25 mouse cellular contexts compared by ENCODE assay signal in genomic region chr1:166155113-166155494, GRCm38 (mm10). TPM values are rescaled to one million over a fixed set of nuclear protein-coding genes. Genes with fewer than 3 reads are reported as not detected.
DNase-seq lines count a peak whose midpoint lies in the region; ATAC-seq and TF ChIP-seq lines count a peak whose summit lies in the region.
"Had no signal": no experiment of that assay in that cellular context is flagged by ENCODE, and none has a peak within 500 bp of the region (broad histone marks: within the 10 kb centered on the region; RNA-seq: fewer than 3 reads in every experiment).

No protein-coding gene starts in this region.

- H3K9ac ChIP-seq in lung, embryonic 15.5 days, result no peak overlapping the region
- H3K9ac ChIP-seq in lung, postnatal 0 days (replicated peaks; ENCODE audit: low read depth), result no peak overlapping the region
- H3K9ac ChIP-seq in ES-Bruce4 (ENCODE audit: low read depth, poor library complexity, severe bottlenecking), result peak overlapping the region; percentile 66; the same call in 1 of the 2 replicates
- no peak overlapping the region for H3K9ac ChIP-seq in intestine, embryonic 15.5 days
- no peak overlapping the region for H3K9ac ChIP-seq in stomach, embryonic 15.5 days
- H3K9ac ChIP-seq: hindbrain, embryonic 12.5 days had no signal

- WGBS in lung, embryonic 15.5 days, result 25% methylated on average over 10 of the region's 10 CpGs
- 25% methylated on average over 10 of the region's 10 CpGs for WGBS in lung, postnatal 0 days
- 39% methylated on average over 10 of the region's 10 CpGs for WGBS in intestine, embryonic 15.5 days
- 34% methylated on average over 10 of the region's 10 CpGs for WGBS in stomach, embryonic 15.5 days

- DNase-seq in lung, postnatal 0 days (ENCODE audit: low spot score), result no peak
- DNase-seq in left cerebral cortex, postnatal 4 days, result no peak
- no peak for DNase-seq in gastrocnemius, adult 18-20 months (ENCODE audit: low spot score)
- DNase-seq: adrenal gland, postnatal 10 days; cerebellum, adult 11 months; cerebellum, adult 8-10 months; cerebellum, postnatal 14 days; embryo, embryonic 11 days; gastrocnemius, postnatal 10 days; heart, adult 18-20 months; heart, postnatal 10 days; heart, postnatal 4 days had no signal

- H3K36me3 ChIP-seq in lung, embryonic 15.5 days, result no peaks in the 10 kb centered on the region
- no peaks in the 10 kb centered on the region for H3K36me3 ChIP-seq in lung, postnatal 0 days (ENCODE audit: insufficient read depth, low read length)
- 0 out of 2 replicates have a peak, but pooled peaks cover 3% of the 10 kb centered on the region for H3K36me3 ChIP-seq in ES-Bruce4 (ENCODE audit: control insufficient read depth, insufficient read depth, low read length, poor library complexity, severe bottlenecking)
- no peaks in the 10 kb centered on the region for H3K36me3 ChIP-seq in intestine, embryonic 15.5 days
- no peaks in the 10 kb centered on the region for H3K36me3 ChIP-seq in stomach, embryonic 15.5 days
- H3K36me3 ChIP-seq: embryonic facial prominence, embryonic 15.5 days; forebrain, embryonic 10.5 days; heart, embryonic 10.5 days; hindbrain, embryonic 12.5 days had no signal

- no peaks in the 10 kb centered on the region for H3K9me3 ChIP-seq in lung, embryonic 15.5 days
- H3K9me3 ChIP-seq in lung, postnatal 0 days (ENCODE audit: low read length), result no peaks in the 10 kb centered on the region
- H3K9me3 ChIP-seq in ES-Bruce4 (replicated peaks; ENCODE audit: control insufficient read depth, insufficient read depth, low read length, poor library complexity, severe bottlenecking), result no peaks in the 10 kb centered on the region
- no peaks in the 10 kb centered on the region for H3K9me3 ChIP-seq in intestine, embryonic 15.5 days
- H3K9me3 ChIP-seq in stomach, embryonic 15.5 days, result no peaks in the 10 kb centered on the region
- H3K9me3 ChIP-seq: embryonic facial prominence, embryonic 15.5 days; forebrain, embryonic 10.5 days; heart, embryonic 10.5 days; hindbrain, embryonic 12.5 days had no signal

- H3K4me3 ChIP-seq in lung, embryonic 15.5 days, result no peak overlapping the region
- H3K4me3 ChIP-seq in lung, postnatal 0 days (ENCODE audit: low read depth, low read length), result no peak overlapping the region
- peak overlapping the region; percentile 32 for H3K4me3 ChIP-seq in ES-Bruce4 (ENCODE audit: low read depth, low read length)
- H3K4me3 ChIP-seq in intestine, embryonic 15.5 days (replicated peaks), result no peak overlapping the region
- H3K4me3 ChIP-seq in stomach, embryonic 15.5 days (replicated peaks), result no peak overlapping the region
- H3K4me3 ChIP-seq: erythroblast, embryonic 14.5 days; hindbrain, embryonic 12.5 days had no signal

- TF ChIP-seq POLR2A in ES-Bruce4 (IDR thresholded peaks at IDR 0.05; ENCODE audit: insufficient read depth, low read length), result no peak

- no peak for ATAC-seq in lung, embryonic 15.5 days (ENCODE audit: borderline replicate concordance, extremely low read depth, low FRiP score, low TSS enrichment)
- no peak for ATAC-seq in lung, postnatal 0 days
- ATAC-seq in intestine, embryonic 15.5 days, result peak; percentile 34
- ATAC-seq in stomach, embryonic 15.5 days (ENCODE audit: insufficient read depth, low FRiP score, low read depth), result 0 out of 2 replicates have a peak, but pooled peaks have one; percentile 11

- H3K4me1 ChIP-seq in lung, embryonic 15.5 days, result peaks cover 8% of the 10 kb centered on the region
- H3K4me1 ChIP-seq in lung, postnatal 0 days (ENCODE audit: insufficient read depth, low read depth, low read length), result no peaks in the 10 kb centered on the region
- peaks cover 3% of the 10 kb centered on the region for H3K4me1 ChIP-seq in ES-Bruce4 (ENCODE audit: control insufficient read depth, insufficient read depth, low read length)
- H3K4me1 ChIP-seq in intestine, embryonic 15.5 days (replicated peaks), result peaks cover 8% of the 10 kb centered on the region
- H3K4me1 ChIP-seq in stomach, embryonic 15.5 days, result 0 out of 2 replicates have a peak, but pooled peaks cover 9% of the 10 kb centered on the region
- H3K4me1 ChIP-seq: hindbrain, embryonic 12.5 days had no signal

- H3K27me3 ChIP-seq in lung, embryonic 15.5 days, result peaks cover 41% of the 10 kb centered on the region
- H3K27me3 ChIP-seq in lung, postnatal 0 days (replicated peaks; ENCODE audit: insufficient read depth, low read length), result 0 out of 2 replicates have a peak, but pooled peaks cover 8% of the 10 kb centered on the region
- H3K27me3 ChIP-seq in ES-Bruce4 (ENCODE audit: control insufficient read depth, insufficient read depth, low read length, poor library complexity, severe bottlenecking), result no peaks in the 10 kb centered on the region
- H3K27me3 ChIP-seq in intestine, embryonic 15.5 days (replicated peaks), result peaks cover 9% of the 10 kb centered on the region
- H3K27me3 ChIP-seq in stomach, embryonic 15.5 days (replicated peaks), result peaks cover 22% of the 10 kb centered on the region

- intact Hi-C loops in left cerebral cortex, postnatal 4 days (cut with DNase I), result loop anchor here (2.0 kb wide), 1 partner anchor 376 kb away; no protein-coding TSS in a partner anchor

- peak overlapping the region; percentile 52; the same call in 1 of the 2 replicates for H3K4me2 ChIP-seq in lung, embryonic 15.5 days
- H3K4me2 ChIP-seq in lung, postnatal 0 days (replicated peaks; ENCODE audit: low read depth, low read length), result no peak overlapping the region
- no peak overlapping the region for H3K4me2 ChIP-seq in intestine, embryonic 15.5 days (replicated peaks)
- H3K4me2 ChIP-seq in stomach, embryonic 15.5 days, result peak overlapping the region; percentile 56; the same call in 1 of the 2 replicates

- no peak overlapping the region for H3K27ac ChIP-seq in lung, embryonic 15.5 days
- H3K27ac ChIP-seq in lung, postnatal 0 days (ENCODE audit: low read length), result no peak overlapping the region
- H3K27ac ChIP-seq in ES-Bruce4 (ENCODE audit: insufficient read depth, low read length), result peak overlapping the region; percentile 19
- H3K27ac ChIP-seq in intestine, embryonic 15.5 days, result no peak overlapping the region
- no peak overlapping the region for H3K27ac ChIP-seq in stomach, embryonic 15.5 days
- H3K27ac ChIP-seq: embryonic facial prominence, embryonic 15.5 days; forebrain, embryonic 10.5 days; heart, embryonic 10.5 days; hindbrain, embryonic 12.5 days had no signal

- no peak for TF ChIP-seq EP300 in lung, postnatal 0 days (IDR thresholded peaks at IDR 0.05)
- TF ChIP-seq EP300 in ES-Bruce4 (IDR thresholded peaks at IDR 0.05; ENCODE audit: insufficient read depth, low read depth, low read length), result no peak

- TF ChIP-seq CTCF in lung, postnatal 0 days (IDR thresholded peaks at IDR 0.05), result no peak
- no peak for TF ChIP-seq CTCF in ES-Bruce4 (IDR thresholded peaks at IDR 0.05; ENCODE audit: low read depth, low read length)

RNA-seq across cellular contexts. Expression of gene Gpa33, which starts 25.1 kb away (rescaled TPM):
- polyA plus RNA-seq in lung, embryonic 15.5 days (2015; fragmentation: Nextera tagmentation; extraction: Ambion mirVana), result not detected in 2 replicates
- 0.12 TPM in 1 of 2 replicates, not detected in the other for polyA plus RNA-seq in lung, postnatal 0 days (2015; fragmentation: Nextera tagmentation; extraction: Ambion mirVana)
- polyA plus RNA-seq in ES-Bruce4 (2011; ENCODE audit: insufficient read depth, insufficient read length, low read depth, missing spikeins), result 49.6 and 55.9 TPM in 2 replicates
- 59.8 and 60.2 TPM in 2 replicates for polyA plus RNA-seq in intestine, embryonic 15.5 days (2015; fragmentation: Nextera tagmentation; extraction: Ambion mirVana)
- 13.4 and 15.1 TPM in 2 replicates for polyA plus RNA-seq in stomach, embryonic 15.5 days (2015; fragmentation: Nextera tagmentation; extraction: Ambion mirVana)
- total RNA-seq in left cerebral cortex, postnatal 4 days (2021), result not detected
- total RNA-seq in gastrocnemius, adult 18-20 months (2021), result not detected
- total RNA-seq: common myeloid progenitor, adult 5-6 weeks; gastrocnemius, postnatal 10 days; gastrocnemius, postnatal 4 days; heart, adult 18-20 months; heart, postnatal 10 days; heart, postnatal 4 days had no signal
- polyA plus RNA-seq: erythroblast, embryonic 14.5 days; forebrain, embryonic 14.5 days; hindbrain, embryonic 16.5 days had no signal

RNA-seq across cellular contexts. Expression of gene Dusp27, which starts 27.4 kb away (rescaled TPM):
- polyA plus RNA-seq in lung, embryonic 15.5 days (2015; fragmentation: Nextera tagmentation; extraction: Ambion mirVana), result 3.3 and 4.5 TPM in 2 replicates
- polyA plus RNA-seq in lung, postnatal 0 days (2015; fragmentation: Nextera tagmentation; extraction: Ambion mirVana), result 0.75 and 0.86 TPM in 2 replicates
- 3.9 and 5.8 TPM in 2 replicates for polyA plus RNA-seq in ES-Bruce4 (2011; ENCODE audit: insufficient read depth, insufficient read length, low read depth, missing spikeins)
- 1.8 TPM in 2 replicates for polyA plus RNA-seq in intestine, embryonic 15.5 days (2015; fragmentation: Nextera tagmentation; extraction: Ambion mirVana)
- polyA plus RNA-seq in stomach, embryonic 15.5 days (2015; fragmentation: Nextera tagmentation; extraction: Ambion mirVana), result 2.9 and 3.2 TPM in 2 replicates
- under 1 TPM; 0.62 to 0.85 TPM for total RNA-seq in left cerebral cortex, postnatal 4 days (2021)
- total RNA-seq in gastrocnemius, adult 18-20 months (2021), result 10 to 100 TPM; 59.5 to 83.2 TPM
- total RNA-seq: common myeloid progenitor, adult 5-6 weeks had no signal
- polyA plus RNA-seq: erythroblast, embryonic 14.5 days had no signal

Comparison
In these comparisons a context has a peak if more than half of its experiments do, and no peak if none do; other contexts are left out.
1. H3K4me2 ChIP-seq: peak in lung, embryonic 15.5 days (single experiment) and stomach, embryonic 15.5 days (single experiment); none in lung, postnatal 0 days (single experiment) and intestine, embryonic 15.5 days (single experiment).
2. ATAC-seq: peak in intestine, embryonic 15.5 days (single experiment) and stomach, embryonic 15.5 days (single experiment); none in lung, embryonic 15.5 days (single experiment) and lung, postnatal 0 days (single experiment).
3. RNA of gene Gpa33, which starts 25.1 kb away (polyA plus RNA-seq): 59.8 to 60.2 TPM in intestine, embryonic 15.5 days, 49.6 to 55.9 TPM in ES-Bruce4 and 13.4 to 15.1 TPM in stomach, embryonic 15.5 days; 0.12 TPM in lung, postnatal 0 days and not detected in lung, embryonic 15.5 days; every median in the first group is over 10 times any median in the second.